Mouse (Mus musculus) heart, embryonic 11.5 days (tissue): Measurements from ENCODE around the gene Cldnd2. TPM values are rescaled to one million over a fixed set of nuclear protein-coding genes. Genes with fewer than 3 reads are reported as not detected.

ENCODE experiments used
- ATAC-seq: fragments of 200-750 bp; cut with Nextera tagmentation; replicated peaks from 2 replicates; pipeline ENCODE4 v1.8.0; 2017; ENCODE audit warnings: moderate library complexity; ENCODE audit not compliant: insufficient number of reproducible peaks, low FRiP score, low TSS enrichment
- H3K27ac ChIP-seq: fragments of 300-500 bp; sonication (generic); 2 replicates; pipeline ENCODE4 v1.5.1; 2014; ENCODE audit warnings: mild to moderate bottlenecking, low read depth, low read length
- H3K27me3 ChIP-seq: fragments of 300-500 bp; sonication (generic); 2 replicates; pipeline ENCODE4 v1.6.1; 2014; ENCODE audit warnings: mild to moderate bottlenecking, low read length, mixed read lengths; ENCODE audit not compliant: control insufficient read depth, insufficient read depth
- H3K36me3 ChIP-seq: fragments of 300-500 bp; sonication (generic); 2 replicates; pipeline ENCODE4 v1.6.1; 2014; ENCODE audit warnings: mild to moderate bottlenecking, low read length, moderate library complexity, mixed read lengths; ENCODE audit not compliant: control insufficient read depth, insufficient read depth
- H3K4me1 ChIP-seq: fragments of 300-500 bp; sonication (generic); 2 replicates; pipeline ENCODE4 v1.6.1; 2014; ENCODE audit warnings: low read length; ENCODE audit not compliant: control insufficient read depth, insufficient read depth
- H3K4me2 ChIP-seq: fragments of 300-500 bp; sonication (generic); 2 replicates; pipeline ENCODE4 v1.6.1; 2014; ENCODE audit warnings: mild to moderate bottlenecking, moderate library complexity
- H3K4me3 ChIP-seq: fragments of 300-500 bp; sonication (generic); 2 replicates; pipeline ENCODE4 v1.5.1; 2014; ENCODE audit warnings: low read depth, low read length
- H3K9ac ChIP-seq: fragments of 300-500 bp; sonication (generic); 2 replicates; pipeline ENCODE4 v1.6.1; 2014; ENCODE audit warnings: mild to moderate bottlenecking, low read depth, low read length, moderate library complexity
- H3K9me3 ChIP-seq: fragments of 300-500 bp; sonication (generic); replicated peaks from 2 replicates; pipeline ENCODE4 v1.6.1; 2016; ENCODE audit warnings: low read length; ENCODE audit not compliant: control insufficient read depth
- WGBS: fragments of 180-500 bp; shearing (Covaris S2); extraction: QIAGEN DNeasy Blood & Tissue Kit; methylation state at CpG from one replicate; pipeline ENCODE4 v1.1.7; 2014; ENCODE audit not compliant: insufficient replicate concordance; 5-methylcytosine and 5-hydroxymethylcytosine counted together
- polyA plus RNA-seq: library from polyadenylated mRNA; unstranded; fragments of >200 nt; fragmentation: Nextera tagmentation; extraction: Ambion mirVana; gene quantifications from 2 replicates; pipeline ENCODE4 v1.2.1, GENCODE M21; 2014

The Cldnd2 gene
- polyA plus RNA-seq, 1 experiment from 2014 or later, result not detected

- no peak overlapping the region for H3K9ac ChIP-seq
- H3K27me3 ChIP-seq, result no peaks in the 10 kb centered on the region
- peaks cover 26% of the 10 kb centered on the region for H3K36me3 ChIP-seq
- no peak overlapping the region for H3K4me2 ChIP-seq
- no peak overlapping the region for H3K4me3 ChIP-seq
- H3K27ac ChIP-seq, result no peak overlapping the region
- no peak for ATAC-seq
- H3K4me1 ChIP-seq, result peaks cover 13% of the 10 kb centered on the region
- no peaks in the 10 kb centered on the region for H3K9me3 ChIP-seq
- WGBS, result 46% methylated on average over 4 of the region's 4 CpGs
Measured at GRCm38 (mm10) chr7:43452609-43453008, 12.0 kb downstream of the Cldnd2 start.

GRCm38 (mm10) chr7:43453599-43454355, 13.2 kb downstream of the Cldnd2 start:
- Histone ChIP-seq H3K36me3 (peaks cover 26% of the 10 kb centered on the region), H3K4me2 (no peak overlapping the region), H3K27me3 (no peaks in the 10 kb centered on the region), H3K4me1 (peaks cover 6% of the 10 kb centered on the region; the same call in 1 of the 2 replicates), H3K9me3 (no peaks in the 10 kb centered on the region), H3K9ac (no peak overlapping the region), H3K4me3 (no peak overlapping the region), H3K27ac (no peak overlapping the region)
- ATAC-seq, result no peak
- 87% methylated on average over 14 of the region's 14 CpGs for WGBS

GRCm38 (mm10) chr7:43454371-43454770, 13.8 kb downstream of the Cldnd2 start:
- Histone ChIP-seq H3K4me2 (no peak overlapping the region), H3K4me1 (peaks cover 4% of the 10 kb centered on the region; the same call in 1 of the 2 replicates), H3K9ac (no peak overlapping the region), H3K36me3 (peaks cover 26% of the 10 kb centered on the region), H3K27ac (no peak overlapping the region), H3K27me3 (no peaks in the 10 kb centered on the region), H3K4me3 (no peak overlapping the region), H3K9me3 (no peaks in the 10 kb centered on the region)
- 81% methylated on average over 6 of the region's 6 CpGs for WGBS
- ATAC-seq, result no peak

- Histone ChIP-seq H3K9me3 (no peaks in the 10 kb centered on the region), H3K4me1 (peaks cover 5% of the 10 kb centered on the region; the same call in 1 of the 2 replicates), H3K36me3 (no peaks in the 10 kb centered on the region), H3K9ac (no peak within 1 kb of the TSS), H3K27me3 (peaks cover 21% of the 10 kb centered on the region), H3K4me3 (no peak within 1 kb of the TSS), H3K27ac (no peak within 1 kb of the TSS), H3K4me2 (no peak within 1 kb of the TSS)
- 52% methylated on average over 4 of the region's 4 CpGs for WGBS
- ATAC-seq, result no peak
Measured at GRCm38 (mm10) chr7:43462851-43463250, 22.3 kb downstream of the Cldnd2 start, which contains the start of gene Vsig10l. Vsig10l (plus strand) TSS chr7:43463151.

- 79% methylated on average over 7 of the region's 7 CpGs for WGBS
- H3K27ac ChIP-seq, result no peak overlapping the region
- H3K4me2 ChIP-seq, result no peak overlapping the region
- H3K36me3 ChIP-seq, result no peaks in the 10 kb centered on the region
- peaks cover 5% of the 10 kb centered on the region; the same call in 1 of the 2 replicates for H3K4me1 ChIP-seq
- peaks cover 21% of the 10 kb centered on the region for H3K27me3 ChIP-seq
- no peak overlapping the region for H3K4me3 ChIP-seq
- no peaks in the 10 kb centered on the region for H3K9me3 ChIP-seq
- no peak for ATAC-seq
- H3K9ac ChIP-seq, result no peak overlapping the region
Measured at GRCm38 (mm10) chr7:43463976-43464375, 23.4 kb downstream of the Cldnd2 start.

GRCm38 (mm10) chr7:43464864-43465343, 24.3 kb downstream of the Cldnd2 start:
- ATAC-seq, result no peak
- WGBS, result 6% methylated on average over 35 of the region's 35 CpGs
- Histone ChIP-seq H3K9me3 (no peaks in the 10 kb centered on the region), H3K27ac (no peak overlapping the region), H3K4me2 (peak overlapping the region; percentile 82), H3K27me3 (peaks cover 21% of the 10 kb centered on the region), H3K4me1 (peaks cover 5% of the 10 kb centered on the region; the same call in 1 of the 2 replicates), H3K36me3 (no peaks in the 10 kb centered on the region), H3K9ac (peak overlapping the region; percentile 61), H3K4me3 (peak overlapping the region; percentile 47)

GRCm38 (mm10) chr7:43465344-43466098, 24.9 kb downstream of the Cldnd2 start:
- Histone ChIP-seq H3K4me3 (peak overlapping the region; percentile 47), H3K36me3 (no peaks in the 10 kb centered on the region), H3K4me2 (peak overlapping the region; percentile 82), H3K9ac (peak overlapping the region; percentile 61), H3K27ac (no peak overlapping the region), H3K9me3 (no peaks in the 10 kb centered on the region), H3K4me1 (peaks cover 5% of the 10 kb centered on the region; the same call in 1 of the 2 replicates), H3K27me3 (peaks cover 21% of the 10 kb centered on the region)
- under 1% methylated on average over 33 of the region's 33 CpGs for WGBS
- peak; percentile 85 for ATAC-seq

GRCm38 (mm10) chr7:43466099-43466694, 25.6 kb downstream of the Cldnd2 start:
- Histone ChIP-seq H3K4me3 (peak overlapping the region; percentile 47), H3K9me3 (no peaks in the 10 kb centered on the region), H3K27ac (no peak overlapping the region), H3K4me2 (peak overlapping the region; percentile 82), H3K36me3 (no peaks in the 10 kb centered on the region), H3K9ac (peak overlapping the region; percentile 49), H3K4me1 (peaks cover 5% of the 10 kb centered on the region; the same call in 1 of the 2 replicates), H3K27me3 (peaks cover 21% of the 10 kb centered on the region)
- peak; percentile 27 for ATAC-seq
- WGBS, result 1% methylated on average over 33 of the region's 33 CpGs
